Mouse (Mus musculus): ENCODE results near the gene Phldb1.
"Not testable (repeated sequence)": the region's sequence is repeated elsewhere in the genome, so short reads cannot be mapped to it uniquely, and the experiment has no call there.

Phldb1 gene
- long read RNA-seq, experiment 1, partial matches to known transcripts: 2 of 6 reads
- long read RNA-seq, experiment 1, other reads (novel, unspliced or antisense): 3 of 6 reads
- long read RNA-seq, experiment 2, partial matches to known transcripts: 2 of 5 reads
- long read RNA-seq, experiment 2, other reads (novel, unspliced or antisense): 3 of 5 reads

DNA sequence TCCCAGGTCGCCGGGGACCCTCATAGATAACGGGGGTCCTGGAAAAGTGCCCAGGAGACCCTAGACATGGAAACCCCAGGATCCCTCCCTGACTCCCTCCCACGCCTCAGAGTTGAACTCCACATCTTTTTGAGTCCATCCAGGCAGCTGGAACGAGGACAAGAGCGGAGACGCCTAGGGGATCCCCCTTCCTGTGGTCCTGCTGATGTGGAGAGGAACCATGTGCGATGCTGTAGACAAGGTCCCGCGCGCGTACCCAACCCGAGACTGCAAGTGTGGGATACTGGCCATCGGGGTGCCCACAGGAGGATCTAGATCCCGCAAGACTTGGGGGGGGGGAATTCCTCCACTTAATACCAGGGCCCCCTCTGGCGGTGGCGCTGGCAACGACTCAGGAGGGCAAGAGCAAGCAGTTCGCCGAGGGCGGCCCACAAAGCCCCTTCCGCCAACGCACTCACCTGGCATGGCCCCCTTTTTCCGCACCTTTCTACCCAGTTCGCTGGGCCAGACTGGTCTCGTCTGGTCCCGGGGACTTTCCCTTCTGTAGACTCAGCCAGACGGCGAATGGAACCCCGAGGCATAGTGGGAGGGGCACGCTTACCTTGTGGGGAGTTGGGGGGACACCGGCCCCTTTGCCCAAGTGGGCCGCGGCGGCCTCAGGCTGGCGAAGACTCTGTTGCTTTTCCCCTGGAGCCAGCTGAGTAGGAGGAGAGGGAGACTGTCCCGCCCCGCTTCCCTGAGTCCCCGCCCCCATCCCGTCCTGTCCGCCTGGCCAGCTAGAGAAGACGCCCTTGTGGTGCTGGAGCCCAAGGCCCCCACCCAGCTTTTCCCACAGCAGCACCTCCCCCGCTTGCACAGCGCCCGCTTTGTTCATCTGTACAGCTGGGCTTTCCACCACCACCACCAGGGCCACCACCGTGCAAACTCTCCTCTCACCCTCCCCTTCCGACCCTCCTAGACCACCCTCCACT is at the start of gene Phldb1:
Gene Phldb1 (minus strand): TSS at position 675 of the 971 bp plus-strand sequence.
- intact Hi-C loops (cut with DNase I): loop anchor here (5.0 kb wide), 1 partner anchor 78 kb away; no protein-coding TSS in a partner anchor

DNA sequence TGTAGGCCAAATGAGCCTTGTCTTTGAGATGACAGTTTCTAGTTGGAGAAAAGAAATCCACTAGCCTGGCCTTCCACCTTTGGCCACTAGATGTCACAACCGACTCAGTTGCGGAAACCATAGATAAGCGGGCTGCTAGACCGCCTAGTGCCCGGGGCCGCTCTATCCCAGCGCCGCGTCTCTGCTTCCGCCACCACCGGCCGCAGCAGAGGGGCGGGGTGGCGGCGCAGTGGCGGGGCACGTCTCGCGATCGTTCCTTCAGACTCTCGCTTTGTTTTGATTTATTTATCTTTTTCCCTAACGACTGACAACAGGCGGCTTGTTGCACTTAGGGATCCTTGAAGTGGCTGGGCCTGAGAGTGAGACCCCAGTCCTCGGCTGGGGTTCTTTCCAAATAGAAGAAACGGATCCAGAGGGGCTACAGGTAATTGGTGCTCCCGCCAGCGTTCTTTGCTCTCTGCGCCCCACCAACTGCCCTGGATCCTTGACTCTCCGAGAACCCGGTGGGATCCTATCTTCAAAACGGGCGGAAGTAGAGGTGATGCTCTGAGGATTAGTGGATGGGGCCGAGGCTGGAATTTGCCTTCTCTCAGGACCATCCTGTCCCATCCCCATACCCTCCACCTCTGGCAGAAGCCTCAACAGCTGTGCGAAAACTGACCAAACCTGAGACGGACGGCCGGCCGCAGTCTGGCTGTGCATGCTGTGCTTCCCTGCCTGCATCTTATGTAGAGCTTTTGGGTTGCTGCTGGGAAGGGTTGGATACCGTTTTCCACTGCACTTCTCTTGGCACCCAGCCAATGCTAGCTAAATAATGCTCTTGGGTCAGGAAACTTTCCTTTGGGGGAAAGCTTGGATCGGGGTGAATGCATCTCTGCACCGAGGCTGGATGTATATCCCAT is 38.0 kb upstream of the Phldb1 start:
- intact Hi-C loops (cut with DNase I): no loop called here

DNA sequence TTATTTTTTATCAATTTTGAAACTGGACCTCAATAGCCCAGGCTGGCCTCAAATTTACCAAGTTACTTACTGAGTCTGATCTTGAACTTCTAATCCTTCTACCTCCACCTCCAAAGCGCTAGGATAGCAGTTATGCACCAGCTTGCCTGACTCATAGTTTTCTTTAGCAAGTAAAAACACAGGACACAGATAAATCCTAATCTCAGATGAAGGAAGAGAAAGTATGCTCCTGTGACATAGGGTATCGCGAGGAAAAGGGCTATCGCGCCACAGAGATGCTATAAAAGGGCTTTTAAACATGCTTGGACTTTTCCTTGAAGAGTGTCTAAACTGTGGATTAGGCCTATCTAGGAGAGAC is 37.4 kb upstream of the Phldb1 start:
- intact Hi-C loops (cut with DNase I): no loop called here

DNA sequence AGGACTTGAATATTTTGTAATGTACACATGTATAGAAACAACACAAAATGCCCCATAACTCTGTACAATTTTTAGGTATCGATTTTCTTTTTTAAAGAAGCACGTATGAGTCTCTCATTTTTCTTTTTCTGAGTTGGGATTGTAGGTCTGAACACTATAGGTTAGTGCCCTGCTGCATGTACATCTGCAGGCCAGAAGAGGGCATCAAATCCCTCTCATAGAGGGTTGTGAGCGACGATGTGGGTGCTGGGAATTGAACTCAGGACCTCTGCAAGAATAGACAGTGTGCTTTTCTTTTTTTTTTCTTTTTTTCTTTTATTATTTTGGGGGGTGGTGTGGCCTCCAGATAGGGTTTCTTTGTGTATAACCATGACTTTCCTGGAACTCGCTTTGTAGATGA is 36.4 kb upstream of the Phldb1 start:
- intact Hi-C loops (cut with DNase I): no loop called here

DNA sequence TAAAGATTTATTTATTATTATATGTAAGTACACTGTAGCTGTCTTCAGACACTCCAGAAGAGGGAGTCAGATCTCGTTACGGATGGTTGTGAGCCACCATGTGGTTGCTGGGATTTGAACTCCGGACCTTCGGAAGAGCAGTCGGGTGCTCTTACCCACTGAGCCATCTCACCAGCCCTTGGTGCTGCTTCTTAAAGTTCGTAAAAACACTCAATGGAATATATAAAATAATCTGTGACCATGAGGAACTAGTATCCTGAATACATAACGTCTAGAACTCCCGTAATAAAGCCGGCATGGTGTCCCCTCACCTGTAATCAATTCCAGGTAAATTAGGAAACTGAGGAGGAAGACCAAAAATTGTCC is 33.0 kb upstream of the Phldb1 start:
- intact Hi-C loops (cut with DNase I): not testable (repeated sequence)

DNA sequence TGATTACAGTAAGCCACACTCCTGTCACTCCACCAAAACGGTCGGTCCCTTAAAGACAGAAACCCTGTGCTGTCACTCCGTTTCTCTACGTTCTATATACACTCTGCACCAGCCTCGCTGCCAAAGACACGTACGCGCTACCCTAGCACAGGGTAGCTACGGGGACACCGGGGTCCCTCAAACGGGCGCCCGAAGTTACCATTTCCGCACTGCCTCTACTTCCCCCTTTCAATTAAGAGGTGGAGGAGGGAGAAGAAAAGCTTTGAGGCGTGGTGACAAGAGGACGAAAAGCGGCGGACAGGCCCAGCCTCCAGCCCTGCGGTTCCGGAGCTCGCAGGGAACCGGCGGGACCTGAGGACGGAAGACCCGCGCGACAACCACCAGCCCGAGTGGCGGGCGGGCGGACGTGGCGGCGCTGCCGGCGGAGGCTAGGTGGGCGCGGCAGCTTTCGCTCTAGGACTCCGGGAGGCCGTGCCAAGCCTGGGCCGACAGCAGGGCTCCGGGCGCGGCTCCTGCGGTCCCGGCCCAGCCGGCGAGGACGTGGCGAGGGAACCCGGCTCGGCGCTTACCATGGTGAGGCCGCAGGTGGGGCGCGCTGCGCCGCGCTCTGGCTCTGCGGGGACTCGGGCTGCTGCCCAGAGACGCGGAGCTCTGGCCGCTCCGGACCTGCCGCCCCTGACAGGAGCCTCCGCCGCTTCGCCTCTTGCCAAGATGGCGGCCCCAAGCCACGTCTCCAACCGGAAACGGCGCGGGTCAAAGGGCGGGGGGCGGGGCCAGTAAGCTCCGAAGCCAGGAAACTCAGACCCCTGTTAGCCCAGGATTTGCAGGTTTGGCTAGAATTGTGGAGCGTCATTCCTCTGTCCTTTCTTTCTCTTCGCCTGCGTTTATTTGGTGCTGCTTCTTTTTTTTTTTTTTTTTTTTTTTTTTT is 32.4 kb upstream of the Phldb1 start, which contains the start of the genes Arcn1 and Ift46:
Gene Arcn1 (minus strand): TSS at position 745 of the 928 bp plus-strand sequence.
Gene Ift46 (plus strand): TSS at position 808 of the 928 bp plus-strand sequence.
- intact Hi-C loops (cut with DNase I): no loop called here

DNA sequence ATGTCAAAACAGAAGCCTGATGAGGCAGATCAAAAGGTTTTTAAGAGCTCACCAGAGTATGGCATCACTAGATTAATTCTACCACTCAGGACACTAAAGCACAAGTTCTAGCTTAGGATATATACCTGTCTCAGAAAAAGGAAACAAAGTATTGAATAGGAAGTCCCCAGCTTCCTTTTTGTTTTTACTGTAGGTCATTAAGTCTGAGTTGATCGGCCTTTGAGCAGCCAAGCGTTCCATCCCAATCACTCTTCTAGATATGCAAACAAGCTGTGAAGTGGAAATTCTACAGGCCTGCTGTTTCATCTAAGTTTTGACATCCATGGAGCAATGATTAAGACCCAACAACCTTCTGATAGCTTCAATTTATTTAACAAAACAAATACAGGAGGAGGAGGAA is 25.9 kb upstream of the Phldb1 start:
- intact Hi-C loops (cut with DNase I): no loop called here

DNA sequence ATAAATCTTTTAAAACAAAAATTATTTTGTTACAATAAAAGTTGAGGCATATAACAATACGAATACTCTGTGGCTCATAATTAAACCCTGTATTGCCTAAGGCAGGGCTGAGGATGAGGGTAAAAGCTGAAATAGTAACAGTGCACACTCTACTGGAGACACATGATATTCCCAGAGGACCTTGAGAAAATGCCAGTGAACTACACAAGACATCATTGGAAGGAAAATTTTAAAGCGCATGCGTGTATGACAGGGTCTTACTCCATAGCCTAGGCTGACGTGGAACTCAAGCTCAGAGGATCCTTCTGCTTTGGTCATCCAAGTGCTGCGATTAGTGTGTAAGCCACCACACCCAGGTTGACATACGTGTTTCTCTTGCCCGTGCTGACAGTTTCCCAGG is 13.5 kb upstream of the Phldb1 start:
- intact Hi-C loops (cut with DNase I): no loop called here

DNA sequence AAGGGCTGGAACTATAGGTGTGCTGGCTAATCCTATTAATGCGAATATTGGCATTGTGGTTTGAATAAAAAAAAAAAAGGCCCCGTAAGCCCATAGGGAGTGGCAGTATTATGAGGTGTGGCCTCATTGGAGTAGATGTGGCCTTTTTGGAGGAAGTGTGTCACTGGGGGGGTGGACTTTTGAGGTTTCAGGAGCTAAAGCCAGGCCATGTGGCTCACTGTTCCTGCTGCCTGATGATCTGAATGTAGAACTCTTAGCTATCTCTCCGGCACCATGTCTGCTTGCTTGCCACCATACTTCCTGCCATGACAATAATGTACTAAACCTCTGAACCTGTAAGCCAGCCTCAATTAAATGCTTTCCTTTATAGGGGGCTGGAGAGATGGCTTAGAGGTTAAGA is 12.3 kb upstream of the Phldb1 start:
- intact Hi-C loops (cut with DNase I): no loop called here

DNA sequence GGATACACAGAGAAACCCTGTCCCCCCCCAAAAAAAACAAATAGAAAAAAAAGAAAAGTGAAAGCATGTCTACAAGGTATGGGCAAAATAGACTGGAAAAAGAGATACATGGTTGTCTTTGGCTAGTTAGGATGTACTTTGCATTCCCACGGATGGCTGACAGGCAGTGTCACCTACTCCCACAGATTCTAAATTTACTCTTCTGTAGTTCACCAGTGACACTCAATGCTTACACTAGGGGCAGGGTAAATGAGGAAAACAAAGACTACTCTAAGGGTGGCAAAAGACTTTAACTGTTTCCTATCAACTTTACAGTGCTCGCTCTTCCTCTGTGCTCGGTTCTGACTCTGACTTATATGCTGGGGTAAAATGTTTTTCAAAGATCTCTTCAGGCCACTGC is 11.7 kb upstream of the Phldb1 start:
- intact Hi-C loops (cut with DNase I): no loop called here

DNA sequence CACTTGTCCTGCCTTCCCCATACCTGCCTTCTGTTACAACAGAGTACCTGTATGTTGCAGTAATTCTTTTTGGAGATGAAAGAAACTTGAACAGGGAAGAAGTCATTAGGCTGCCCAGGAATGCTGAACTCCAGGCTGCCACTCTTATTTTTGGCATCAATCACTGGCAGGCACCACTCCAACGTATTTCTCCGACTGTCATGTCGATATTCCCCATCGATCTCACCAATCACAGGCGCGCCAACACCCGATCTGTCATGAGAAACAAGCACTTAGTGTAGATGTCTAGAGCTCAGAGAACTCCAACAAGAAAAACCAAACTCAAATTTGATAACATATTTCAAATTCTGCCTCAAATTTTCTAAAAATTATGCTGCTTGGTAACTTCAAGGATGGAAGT is 10.4 kb upstream of the Phldb1 start:
- intact Hi-C loops (cut with DNase I): no loop called here

DNA sequence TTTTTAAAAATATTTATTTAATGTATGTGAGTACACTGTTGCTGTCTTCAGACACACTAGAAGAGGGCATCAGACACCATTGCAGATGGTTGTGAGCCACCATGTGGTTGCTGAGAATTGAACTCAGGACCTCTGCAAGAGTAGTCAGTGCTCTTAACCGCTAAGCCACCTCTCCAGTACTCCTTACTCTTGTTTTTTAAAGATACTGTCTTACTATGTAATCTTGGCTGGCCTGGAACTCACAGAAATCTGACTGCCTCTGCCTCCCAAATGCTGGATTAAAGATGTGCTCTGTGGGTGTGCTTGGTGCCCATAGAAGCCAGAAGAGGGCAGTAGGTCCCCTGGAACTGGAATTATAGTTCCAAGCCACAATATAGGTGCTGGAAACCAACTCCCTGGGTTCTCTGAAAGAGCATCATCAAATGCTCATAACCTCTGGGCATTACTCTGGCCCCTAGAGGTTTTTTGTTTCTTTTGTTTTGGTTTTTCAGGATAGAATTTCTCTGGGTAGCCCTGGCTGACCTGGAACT is 5.7 kb upstream of the Phldb1 start:
- intact Hi-C loops (cut with DNase I): no loop called here

DNA sequence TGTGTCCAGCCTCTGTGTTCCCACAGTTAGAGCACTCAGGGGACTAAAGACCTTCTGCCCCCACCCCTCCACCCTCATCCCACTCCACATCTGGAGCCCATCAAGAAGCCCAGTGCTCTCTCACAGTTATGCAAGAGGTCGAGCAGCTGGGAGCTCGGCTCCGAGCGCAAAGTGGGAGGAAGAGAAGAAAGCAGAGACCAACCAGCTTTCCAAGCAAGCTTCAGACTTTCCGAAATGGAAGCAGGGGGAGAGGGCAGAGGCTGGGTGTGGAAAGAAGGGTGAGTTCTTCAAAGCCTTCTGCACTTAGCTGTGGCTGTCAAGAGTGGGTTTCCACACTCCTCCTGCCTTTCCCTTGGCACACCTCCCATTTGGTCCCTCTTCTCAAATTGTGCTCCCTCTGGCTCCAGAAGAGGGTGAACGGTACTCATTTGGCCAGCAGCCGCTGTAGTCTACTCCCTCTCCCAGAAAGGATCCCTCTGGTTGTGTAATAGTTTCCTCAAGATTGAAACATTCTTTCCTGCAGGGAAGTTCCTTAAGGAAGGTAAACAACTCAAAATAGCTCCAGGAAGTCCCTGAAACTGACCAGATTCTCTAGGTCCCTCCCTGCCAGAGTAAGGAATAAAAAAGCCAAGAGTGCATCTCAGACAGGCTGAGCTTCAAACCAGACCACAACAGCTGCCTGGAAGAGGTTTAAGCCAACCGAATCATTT is 2.4 kb upstream of the Phldb1 start:
- intact Hi-C loops (cut with DNase I): loop anchor here (5.0 kb wide), 1 partner anchor 80 kb away; no protein-coding TSS in a partner anchor

DNA sequence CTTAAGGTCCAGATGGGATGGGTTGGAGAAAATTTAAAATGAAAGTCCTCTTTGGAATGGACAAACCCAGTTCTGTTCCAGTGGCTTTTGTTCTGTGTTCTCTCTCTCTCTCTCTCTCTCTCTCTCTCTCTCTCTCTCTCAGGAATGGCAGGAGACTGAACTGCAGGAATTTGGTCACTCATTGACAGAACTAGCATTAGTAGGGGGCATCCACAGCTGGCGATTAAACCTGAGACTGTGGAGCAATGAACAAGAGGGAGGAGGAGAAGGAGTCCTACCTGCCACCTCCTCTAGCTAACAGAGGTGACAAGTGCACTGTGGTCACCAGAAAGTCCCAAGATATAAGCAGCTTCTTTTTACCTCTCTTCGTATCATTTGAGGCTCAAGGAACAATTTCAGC is 1.3 kb upstream of the Phldb1 start:
- intact Hi-C loops (cut with DNase I): loop anchor here (5.0 kb wide), 1 partner anchor 79 kb away; no protein-coding TSS in a partner anchor

DNA sequence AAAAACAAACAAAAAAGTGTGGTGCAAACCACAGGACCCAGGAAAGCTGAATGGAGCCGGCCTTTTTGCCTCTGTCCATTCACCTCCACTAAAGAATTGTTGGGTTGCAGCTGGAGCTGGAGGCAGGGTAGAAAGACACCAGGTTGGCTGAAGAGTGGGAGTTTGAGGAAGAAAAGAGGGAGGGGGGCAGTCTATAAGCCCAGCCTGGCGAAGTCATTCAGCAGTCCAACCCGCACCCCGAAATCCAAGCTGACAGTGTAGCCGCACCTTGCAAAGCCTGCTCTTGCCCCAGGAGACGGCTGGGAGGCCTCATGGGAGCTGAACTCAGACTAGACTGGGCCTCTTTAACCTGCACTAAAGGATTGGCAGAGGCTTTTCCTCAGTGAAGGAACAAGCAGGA is 888 bp upstream of the Phldb1 start:
- intact Hi-C loops (cut with DNase I): loop anchor here (5.0 kb wide), 1 partner anchor 79 kb away; no protein-coding TSS in a partner anchor

DNA sequence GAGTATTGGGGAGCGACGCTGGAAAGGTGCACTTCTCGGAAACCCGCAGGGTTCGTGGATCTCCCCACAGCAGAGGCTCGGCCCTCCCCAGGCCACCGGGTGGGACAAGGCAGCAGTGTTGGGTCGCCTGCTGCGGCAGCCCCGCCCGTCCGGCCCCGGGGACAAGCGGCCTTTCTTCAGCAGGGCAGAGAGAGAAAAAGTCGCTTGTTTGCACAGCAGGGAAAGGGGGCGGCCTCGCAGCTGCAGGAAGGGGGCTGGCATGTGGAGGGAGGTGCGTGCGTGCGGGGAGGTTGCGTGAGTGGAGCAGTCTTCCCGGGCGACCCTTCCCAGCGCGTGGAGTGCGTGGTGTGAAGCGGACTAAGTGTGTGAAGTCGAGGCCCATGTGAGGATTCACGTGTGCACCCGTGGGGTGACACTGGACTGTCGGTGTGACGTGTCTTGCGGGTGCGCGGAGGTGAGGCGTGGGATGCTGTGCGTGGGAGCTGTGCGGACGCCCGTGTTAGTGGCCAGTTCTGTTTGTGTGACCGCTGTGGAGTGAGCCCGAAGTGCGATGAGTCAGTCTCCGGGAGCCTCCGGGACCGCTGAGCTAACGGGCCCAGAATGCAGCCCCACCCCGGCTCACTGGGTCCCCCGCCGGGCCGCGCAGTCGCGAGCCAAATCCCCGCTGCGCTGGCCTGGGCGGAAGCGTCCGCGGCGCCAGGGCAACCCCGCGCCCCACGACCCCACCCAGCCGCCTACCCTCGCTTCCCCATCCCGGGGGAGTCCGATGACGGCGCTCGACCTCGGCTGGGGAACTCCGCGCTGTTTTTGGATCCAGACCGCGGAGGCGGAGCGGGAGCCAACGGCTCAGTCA is 1.1 kb downstream of the Phldb1 start:
- intact Hi-C loops (cut with DNase I): no loop called here

DNA sequence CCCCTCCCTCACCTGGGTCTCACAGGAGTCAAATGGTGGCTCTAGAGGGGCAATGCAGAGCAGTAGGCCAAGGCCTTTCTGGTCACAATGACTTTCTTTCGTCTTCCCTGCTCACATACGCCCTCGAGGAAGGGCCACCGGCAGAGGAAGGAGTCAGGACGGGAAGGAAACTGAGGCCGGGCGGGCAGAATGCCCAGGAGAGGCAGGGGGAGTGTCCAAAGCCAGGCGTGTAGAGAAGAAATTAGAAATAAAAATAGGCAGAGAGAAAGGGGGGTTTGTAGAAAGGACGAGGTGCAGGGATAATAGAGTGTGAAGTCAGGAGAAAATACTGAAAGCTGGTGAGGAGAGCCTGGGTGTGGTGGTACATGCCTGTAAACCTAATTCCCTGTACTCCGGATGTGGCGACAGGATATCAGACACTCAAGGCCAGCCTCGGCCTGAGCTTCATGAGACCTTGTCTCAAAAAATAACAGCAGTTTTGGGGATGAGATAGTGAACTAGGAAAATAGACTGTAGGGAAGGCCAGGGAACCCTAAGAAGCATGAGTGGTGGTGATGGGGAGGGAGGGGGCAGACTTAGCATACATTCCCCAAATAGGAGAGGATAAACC is 2.0 kb downstream of the Phldb1 start:
- intact Hi-C loops (cut with DNase I): no loop called here

DNA sequence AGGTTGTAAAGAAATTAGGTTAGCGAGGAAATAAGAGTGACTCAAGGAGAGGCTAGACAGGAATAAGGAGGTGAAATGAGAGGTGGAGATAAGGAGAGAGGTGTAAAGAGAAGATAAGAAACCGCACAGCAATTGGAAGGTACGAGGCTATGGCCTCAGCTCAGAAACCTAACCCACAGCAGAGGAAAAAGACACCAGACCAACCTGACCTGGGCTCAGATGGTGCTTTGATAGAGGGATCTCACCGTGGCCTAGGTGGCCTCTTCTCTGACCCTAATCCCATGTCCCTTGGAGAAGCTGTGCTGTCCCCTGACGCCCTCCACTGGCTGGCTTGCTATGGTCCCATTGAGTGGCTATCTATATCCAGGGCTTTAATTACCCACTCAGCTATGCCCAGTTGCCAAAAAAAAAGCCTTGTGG is 2.9 kb downstream of the Phldb1 start:
- intact Hi-C loops (cut with DNase I): no loop called here
